Mouse (Mus musculus): ENCODE measurements around the gene Rgcc.

Gene Rgcc

GRCm38 (mm10) chr14:79272188-79272694 is 29.2 kb downstream of the Rgcc start:
- POLR2A ChIA-PET, result no interaction called here
- CTCF ChIA-PET, result no interaction called here

GRCm38 (mm10) chr14:79269551-79269950 is 31.9 kb downstream of the Rgcc start:
- CTCF ChIA-PET, result interaction anchor here in 1 of 4 experiments (0.6 kb wide), 1 partner anchor 8 kb away, joined by 4 read pairs; no protein-coding TSS in a partner anchor
- POLR2A ChIA-PET, result interaction anchor here in 1 of 4 experiments (1.4 kb wide), 1 partner anchor 8 kb away, joined by 4 read pairs; no protein-coding TSS in a partner anchor

- POLR2A ChIA-PET, result interaction anchor here in 3 of 4 experiments (0.6 to 2.4 kb wide), 4 partner anchors 10 kb away, joined by 3 to 7 read pairs (median 4); no protein-coding TSS in a partner anchor
- CTCF ChIA-PET, result no interaction called here
These were observed 33.6 kb downstream of the Rgcc start for GRCm38 (mm10) chr14:79267878-79268277.

- ChIA-PET CTCF (no interaction called here), POLR2A (interaction anchor here in 3 of 4 experiments (0.6 to 2.4 kb wide), 3 partner anchors 10 kb away, joined by 3 to 7 read pairs (median 3); no protein-coding TSS in a partner anchor)
These were observed 34.1 kb downstream of the Rgcc start for GRCm38 (mm10) chr14:79267382-79267781.

- CTCF ChIA-PET, result interaction anchor here in 1 of 4 experiments (1.3 kb wide), 1 partner anchor 28 kb away, joined by 4 read pairs; no protein-coding TSS in a partner anchor
- POLR2A ChIA-PET, result interaction anchor here in 1 of 4 experiments (2.4 kb wide), 1 partner anchor 11 kb away, joined by 7 read pairs; no protein-coding TSS in a partner anchor
These were observed 35.0 kb downstream of the Rgcc start for GRCm38 (mm10) chr14:79266408-79266807.

GRCm38 (mm10) chr14:79265738-79266137 is 35.7 kb downstream of the Rgcc start:
- CTCF ChIA-PET, result interaction anchor here in 1 of 4 experiments (1.3 kb wide), 1 partner anchor 27 kb away, joined by 4 read pairs; no protein-coding TSS in a partner anchor
- POLR2A ChIA-PET, result interaction anchor here in 1 of 4 experiments (2.4 kb wide), 1 partner anchor 12 kb away, joined by 7 read pairs; no protein-coding TSS in a partner anchor

- ChIA-PET POLR2A (interaction anchor here in 1 of 4 experiments (1.1 kb wide), 1 partner anchor 38 kb away, joined by 4 read pairs; the partner anchor contains the start of gene Rgcc), CTCF (no interaction called here)
These were observed 38.1 kb downstream of the Rgcc start for GRCm38 (mm10) chr14:79263321-79263720.

- ChIA-PET CTCF (no interaction called here), POLR2A (interaction anchor here in 2 of 4 experiments (1.2 to 1.8 kb wide), 3 partner anchors 13 to 120 kb away, joined by 4 to 7 read pairs (median 4); no protein-coding TSS in a partner anchor)
These were observed 38.8 kb downstream of the Rgcc start for GRCm38 (mm10) chr14:79262677-79263076.

GRCm38 (mm10) chr14:79259062-79259779 is 42.2 kb downstream of the Rgcc start:
- ChIA-PET POLR2A (interaction anchor here in 1 of 4 experiments (0.7 kb wide), 1 partner anchor 40 kb away, joined by 3 read pairs; no protein-coding TSS in a partner anchor), CTCF (no interaction called here)

- ChIA-PET POLR2A (interaction anchor here in 2 of 4 experiments (0.6 to 2.2 kb wide), 5 partner anchors 8 to 774 kb away, joined by 3 to 7 read pairs (median 3); no protein-coding TSS in a partner anchor), CTCF (no interaction called here)
These were observed 44.8 kb downstream of the Rgcc start for GRCm38 (mm10) chr14:79256656-79257055.

- CTCF ChIA-PET, result no interaction called here
- POLR2A ChIA-PET, result interaction anchor here in 1 of 4 experiments (0.7 kb wide), 1 partner anchor 773 kb away, joined by 3 read pairs; no protein-coding TSS in a partner anchor
These were observed 45.7 kb downstream of the Rgcc start for GRCm38 (mm10) chr14:79255786-79256185.

- POLR2A ChIA-PET, result no interaction called here
- CTCF ChIA-PET, result interaction anchor here in 1 of 4 experiments (1.0 kb wide), 1 partner anchor 58 kb away, joined by 3 read pairs; no protein-coding TSS in a partner anchor
These were observed 49.6 kb downstream of the Rgcc start for GRCm38 (mm10) chr14:79251727-79252285.

GRCm38 (mm10) chr14:79244571-79244970 is 56.9 kb downstream of the Rgcc start:
- ChIA-PET POLR2A (no interaction called here), CTCF (no interaction called here)

- CTCF ChIA-PET, result interaction anchor here in 1 of 4 experiments (0.7 kb wide), 1 partner anchor 85 kb away, joined by 3 read pairs; no protein-coding TSS in a partner anchor
- POLR2A ChIA-PET, result interaction anchor here in 1 of 4 experiments (0.6 kb wide), 1 partner anchor 53 kb away, joined by 4 read pairs; no protein-coding TSS in a partner anchor
These were observed 58.2 kb downstream of the Rgcc start for GRCm38 (mm10) chr14:79243038-79243883.

GRCm38 (mm10) chr14:79242386-79242720 is 59.1 kb downstream of the Rgcc start:
- POLR2A ChIA-PET, result no interaction called here
- CTCF ChIA-PET, result interaction anchor here in 1 of 4 experiments (0.7 kb wide), 1 partner anchor 84 kb away, joined by 3 read pairs; no protein-coding TSS in a partner anchor

GRCm38 (mm10) chr14:79241656-79242385 is 59.6 kb downstream of the Rgcc start:
- POLR2A ChIA-PET, result interaction anchor here in 1 of 4 experiments (0.5 kb wide), 1 partner anchor 39 kb away, joined by 4 read pairs; no protein-coding TSS in a partner anchor
- CTCF ChIA-PET, result no interaction called here

GRCm38 (mm10) chr14:79241057-79241570 is 60.3 kb downstream of the Rgcc start:
- POLR2A ChIA-PET, result interaction anchor here in 2 of 4 experiments (0.6 to 0.8 kb wide), 2 partner anchors 247 to 517 kb away, joined by 3 read pairs; no protein-coding TSS in a partner anchor

GRCm38 (mm10) chr14:79239402-79239801 is 62.0 kb downstream of the Rgcc start:
- CTCF ChIA-PET, result interaction anchor here in 1 of 4 experiments (0.6 kb wide), 1 partner anchor 275 kb away, joined by 3 read pairs; no protein-coding TSS in a partner anchor
- POLR2A ChIA-PET, result no interaction called here

More at GRCm38 (mm10) chr14:79241057-79241570, 60.3 kb downstream of the Rgcc start:
- CTCF ChIA-PET, result no interaction called here

Measured in embryonic stem cell, embryonic (primary cell).